Mouse (Mus musculus) kidney, adult 11 months (tissue): Measurements from ENCODE around the gene Ltbp4.
A peak's percentile ranks its signal among the peaks of the same experiment; 100 is the strongest.

Experiments
- DNase-seq: peaks from one replicate; pipeline ENCODE4 v3.0.0; 2022

The Ltbp4 gene

GRCm38 (mm10) chr7:27355261-27355660, 17.8 kb upstream of the Ltbp4 start:
- DNase-seq = no peak

GRCm38 (mm10) chr7:27354783-27355182, 17.3 kb upstream of the Ltbp4 start:
- DNase-seq = no peak

- DNase-seq = peak; percentile 57
Observed at GRCm38 (mm10) chr7:27354144-27354543, 16.7 kb upstream of the Ltbp4 start.

GRCm38 (mm10) chr7:27345444-27345843, 8.0 kb upstream of the Ltbp4 start:
- DNase-seq = no peak

- DNase-seq = no peak
Observed at GRCm38 (mm10) chr7:27342595-27342994, 5.1 kb upstream of the Ltbp4 start.

- DNase-seq = no peak
Observed at GRCm38 (mm10) chr7:27339519-27339918, 2.0 kb upstream of the Ltbp4 start.

GRCm38 (mm10) chr7:27339114-27339513, 1.6 kb upstream of the Ltbp4 start:
- no peak for DNase-seq

GRCm38 (mm10) chr7:27335928-27336823, 1.3 kb downstream of the Ltbp4 start:
- peak; percentile 83 for DNase-seq

GRCm38 (mm10) chr7:27335011-27335720, 2.3 kb downstream of the Ltbp4 start:
- DNase-seq = no peak

- DNase-seq = no peak
Observed at GRCm38 (mm10) chr7:27334405-27334911, 3.0 kb downstream of the Ltbp4 start.

GRCm38 (mm10) chr7:27333316-27333941, 4.1 kb downstream of the Ltbp4 start:
- no peak for DNase-seq

GRCm38 (mm10) chr7:27332353-27333199, 4.9 kb downstream of the Ltbp4 start:
- DNase-seq = peak; percentile 85

- no peak for DNase-seq
Observed at GRCm38 (mm10) chr7:27331854-27332253, 5.6 kb downstream of the Ltbp4 start.

GRCm38 (mm10) chr7:27331541-27331851, 6.0 kb downstream of the Ltbp4 start:
- peak; percentile 52 for DNase-seq

GRCm38 (mm10) chr7:27330709-27331540, 6.6 kb downstream of the Ltbp4 start:
- DNase-seq = peak; percentile 96

GRCm38 (mm10) chr7:27329981-27330380, 7.5 kb downstream of the Ltbp4 start:
- no peak for DNase-seq

GRCm38 (mm10) chr7:27329326-27329947, 8.1 kb downstream of the Ltbp4 start:
- DNase-seq = peak; percentile 80

GRCm38 (mm10) chr7:27328648-27329047, 8.8 kb downstream of the Ltbp4 start:
- peak; percentile 71 for DNase-seq

- DNase-seq = no peak
Observed at GRCm38 (mm10) chr7:27328161-27328560, 9.3 kb downstream of the Ltbp4 start.

- no peak for DNase-seq
Observed at GRCm38 (mm10) chr7:27327500-27327899, 10.0 kb downstream of the Ltbp4 start.
